Mouse (Mus musculus) small intestine, adult 2 months (tissue): Measurements from ENCODE around the gene Tmed10. TPM values are rescaled to one million over a fixed set of nuclear protein-coding genes. Genes with fewer than 3 reads are reported as not detected.
A peak's percentile ranks its signal among the peaks of the same experiment; 100 is the strongest.

ENCODE experiments used
- H3K27ac ChIP-seq: fragments of 200-500 bp; 2 replicates; pipeline ENCODE4 v1.5.1; 2012; ENCODE audit warnings: low read depth, low read length, control low read depth, inconsistent platforms; ENCODE audit not compliant: insufficient read depth
- H3K27me3 ChIP-seq: fragments of 200-500 bp; 2 replicates; pipeline ENCODE4 v1.6.1; 2012; ENCODE audit warnings: mild to moderate bottlenecking, moderate library complexity, low read length, inconsistent platforms; ENCODE audit not compliant: control insufficient read depth, insufficient read depth
- H3K36me3 ChIP-seq: fragments of 200-500 bp; 2 replicates; pipeline ENCODE4 v1.6.1; 2012; ENCODE audit warnings: mild to moderate bottlenecking, low read length, control low read depth, inconsistent platforms; ENCODE audit not compliant: control insufficient read depth, insufficient read depth
- H3K4me1 ChIP-seq: fragments of 200-500 bp; 2 replicates; pipeline ENCODE4 v1.6.1; 2012; ENCODE audit warnings: low read length, inconsistent platforms, mixed read lengths; ENCODE audit not compliant: control insufficient read depth, insufficient read depth, insufficient read length
- H3K4me3 ChIP-seq: fragments of 200-500 bp; 2 replicates; pipeline ENCODE4 v1.5.1; 2012; ENCODE audit warnings: low read depth, mild to moderate bottlenecking, control low read depth, inconsistent platforms, low read length, moderate library complexity
- CTCF ChIP-seq: fragments of 200-500 bp; IDR thresholded peaks from 2 replicates; pipeline ENCODE4 v1.5.1; 2012; ENCODE audit warnings: low read depth, mild to moderate bottlenecking, control low read depth, inconsistent platforms, low read length, moderate library complexity, mixed read lengths; ENCODE audit not compliant: insufficient replicate concordance, insufficient read length; ENCODE audit errors: extremely low read depth
- POLR2A ChIP-seq: fragments of 200-500 bp; IDR thresholded peaks from 2 replicates; pipeline ENCODE4 v1.6.1; 2012; ENCODE audit warnings: low read depth, mild to moderate bottlenecking, control low read depth, inconsistent platforms, low read length, moderate library complexity
- WGBS: fragments of 180-500 bp; shearing (Covaris S2); methylation state at CpG from one replicate; pipeline ENCODE4 v1.1.7; 2018; 5-methylcytosine and 5-hydroxymethylcytosine counted together
- polyA plus RNA-seq: library from polyadenylated mRNA; depleted of rRNA; stranded (reverse); fragments of >200 nt; gene quantifications from 2 replicates; pipeline ENCODE4 v1.2.3, GENCODE M21; 2012

The Tmed10 gene
- polyA plus RNA-seq, 1 experiment: 226 TPM

DNA sequence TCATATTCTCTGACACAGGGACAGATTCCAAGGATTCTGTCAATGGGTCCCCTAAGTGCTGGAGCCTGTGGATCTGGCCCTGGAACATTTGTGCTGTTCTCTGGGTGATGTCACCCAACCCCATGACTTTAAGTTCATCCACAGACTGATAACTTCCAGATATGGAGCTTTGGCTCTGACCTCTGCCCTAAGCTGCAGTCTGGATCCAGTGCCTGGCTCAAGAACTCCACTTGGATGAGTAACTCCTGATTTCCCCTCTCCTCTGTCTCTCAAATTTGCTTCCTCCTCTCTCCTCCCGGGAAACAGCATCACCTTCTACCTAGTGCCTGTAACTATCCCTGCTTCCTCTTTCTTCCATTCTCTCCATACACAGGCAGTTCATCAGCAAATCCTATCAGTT, 5.7 kb upstream of the Tmed10 start:
- no peaks in the 10 kb centered on the region for H3K27me3 ChIP-seq
- H3K27ac ChIP-seq: peak overlapping the region; percentile 58
- TF ChIP-seq POLR2A (no peak), CTCF (no peak)
- 33% methylated on average over 1 of the region's 1 CpGs for WGBS
- H3K4me3 ChIP-seq: no peak overlapping the region
- peaks cover 13% of the 10 kb centered on the region; the same call in 1 of the 2 replicates for H3K4me1 ChIP-seq
- H3K36me3 ChIP-seq: no peaks in the 10 kb centered on the region

DNA sequence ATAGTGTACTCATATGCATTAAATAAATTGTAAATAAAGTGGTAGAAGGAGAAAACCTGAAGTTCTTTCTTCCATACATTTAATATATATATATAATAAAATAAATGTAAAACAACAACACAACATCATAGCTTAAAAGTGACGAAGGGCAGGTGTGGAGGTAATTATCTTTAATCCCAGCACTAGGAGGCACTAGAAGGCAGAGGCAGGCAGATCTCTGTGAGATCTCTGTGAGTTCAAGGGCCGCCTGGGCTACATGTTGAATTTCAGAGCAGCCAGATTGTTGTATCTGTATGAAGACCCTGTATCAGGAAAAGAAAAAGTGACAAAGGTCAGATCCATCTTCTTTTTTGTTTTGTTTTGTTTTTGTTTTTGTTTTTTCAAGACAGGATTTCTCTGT, 3.6 kb upstream of the Tmed10 start:
- Histone ChIP-seq H3K4me3 (no peak overlapping the region), H3K27ac (no peak overlapping the region), H3K4me1 (peaks cover 8% of the 10 kb centered on the region; the same call in 1 of the 2 replicates), H3K36me3 (no peaks in the 10 kb centered on the region), H3K27me3 (no peaks in the 10 kb centered on the region)
- no peak for TF ChIP-seq POLR2A
- peak; percentile 31; the same call in 1 of the 2 replicates for TF ChIP-seq CTCF
- 89% methylated on average over 2 of the region's 2 CpGs for WGBS

DNA sequence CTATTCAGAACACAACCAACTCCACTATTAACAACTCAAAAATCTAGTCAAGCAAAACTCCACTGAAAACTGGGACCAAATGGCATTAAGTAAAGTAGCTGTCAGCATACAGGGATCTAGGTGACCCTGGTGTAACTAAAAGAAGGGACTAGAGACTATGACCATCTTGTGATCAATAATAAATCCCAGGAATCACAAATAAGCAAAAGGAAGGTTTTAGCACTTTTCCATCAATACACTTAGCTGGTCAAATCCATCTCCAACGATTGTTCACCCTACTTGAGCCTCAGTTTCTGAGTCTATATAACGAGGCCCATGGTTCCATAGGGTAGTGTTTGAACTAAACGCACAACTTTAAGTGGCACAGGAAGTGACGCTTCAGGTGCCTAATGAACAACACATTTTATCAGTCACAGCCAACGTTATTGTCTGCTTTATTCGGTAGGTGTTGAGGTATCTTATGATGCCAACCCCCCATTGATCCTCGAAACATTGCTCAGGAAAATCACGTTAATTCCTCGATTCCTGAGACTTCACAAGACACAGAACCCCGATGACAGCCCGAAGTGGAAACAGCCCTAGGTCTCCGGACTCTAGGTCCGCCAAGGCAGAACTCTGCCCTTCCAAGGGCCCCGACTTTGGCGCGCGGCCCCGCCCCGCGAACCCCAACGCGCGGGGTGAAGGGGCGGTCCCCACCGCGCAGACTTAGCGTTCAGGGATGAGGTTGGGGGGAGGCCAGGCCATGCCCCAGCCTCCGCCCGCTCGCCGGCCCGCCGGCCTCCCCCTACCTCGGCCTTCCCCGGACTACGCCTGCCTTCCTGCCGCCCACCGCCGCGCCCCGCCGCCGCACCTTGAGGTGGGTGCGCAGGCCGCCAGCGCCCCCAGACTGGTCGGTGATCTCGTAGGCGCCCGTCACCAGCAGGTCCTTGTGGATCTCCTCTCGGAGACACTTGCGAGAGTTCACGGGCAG, 771 bp downstream of the Tmed10 start:
- H3K27ac ChIP-seq: peak overlapping the region; percentile 95

DNA sequence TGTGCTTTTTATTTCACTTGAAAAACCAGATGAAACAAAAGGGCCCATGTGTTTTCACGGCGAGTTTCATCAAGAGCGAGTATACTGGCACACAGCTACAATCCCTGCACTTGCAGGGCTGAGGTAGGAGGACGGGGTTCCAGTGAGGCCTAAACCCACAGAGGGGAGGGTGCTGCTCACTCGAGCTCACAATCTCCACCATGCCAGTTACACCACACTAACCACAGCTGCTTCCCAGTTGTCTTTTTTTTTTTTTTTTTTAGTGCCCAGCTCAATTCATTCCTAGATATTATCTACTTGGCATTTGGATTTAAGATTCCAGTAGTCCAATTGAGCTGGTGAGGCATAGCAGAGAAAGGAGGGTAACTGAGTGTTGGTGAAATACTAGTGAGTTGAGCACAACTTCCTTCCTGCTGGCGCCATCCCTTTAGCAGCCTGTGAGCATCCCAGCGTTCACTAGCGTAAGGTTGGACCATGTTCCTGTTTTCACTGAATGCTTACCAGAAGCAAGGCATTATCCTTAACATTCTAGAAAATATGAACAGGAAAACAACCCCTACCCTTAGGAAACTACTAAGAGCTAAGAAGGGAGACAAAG, 2.5 kb downstream of the Tmed10 start:
- H3K36me3 ChIP-seq: no peaks in the 10 kb centered on the region
- H3K4me3 ChIP-seq: no peak overlapping the region
- WGBS: 29% methylated on average over 8 of the region's 8 CpGs
- peaks cover 9% of the 10 kb centered on the region; the same call in 1 of the 2 replicates for H3K4me1 ChIP-seq
- TF ChIP-seq CTCF (no peak), POLR2A (no peak)
- H3K27me3 ChIP-seq: no peaks in the 10 kb centered on the region
- H3K27ac ChIP-seq: peak overlapping the region; percentile 20; the same call in 1 of the 2 replicates

More for the DNA sequence above, 771 bp downstream of the Tmed10 start:
- TF ChIP-seq POLR2A (no peak; the same call in none of the 2 replicates), CTCF (no peak)
- H3K27me3 ChIP-seq: no peaks in the 10 kb centered on the region
- peak overlapping the region; percentile 87 for H3K4me3 ChIP-seq
- peaks cover 13% of the 10 kb centered on the region; the same call in 1 of the 2 replicates for H3K4me1 ChIP-seq
- no peaks in the 10 kb centered on the region for H3K36me3 ChIP-seq
- WGBS: under 1% methylated on average over 53 of the region's 53 CpGs

DNA sequence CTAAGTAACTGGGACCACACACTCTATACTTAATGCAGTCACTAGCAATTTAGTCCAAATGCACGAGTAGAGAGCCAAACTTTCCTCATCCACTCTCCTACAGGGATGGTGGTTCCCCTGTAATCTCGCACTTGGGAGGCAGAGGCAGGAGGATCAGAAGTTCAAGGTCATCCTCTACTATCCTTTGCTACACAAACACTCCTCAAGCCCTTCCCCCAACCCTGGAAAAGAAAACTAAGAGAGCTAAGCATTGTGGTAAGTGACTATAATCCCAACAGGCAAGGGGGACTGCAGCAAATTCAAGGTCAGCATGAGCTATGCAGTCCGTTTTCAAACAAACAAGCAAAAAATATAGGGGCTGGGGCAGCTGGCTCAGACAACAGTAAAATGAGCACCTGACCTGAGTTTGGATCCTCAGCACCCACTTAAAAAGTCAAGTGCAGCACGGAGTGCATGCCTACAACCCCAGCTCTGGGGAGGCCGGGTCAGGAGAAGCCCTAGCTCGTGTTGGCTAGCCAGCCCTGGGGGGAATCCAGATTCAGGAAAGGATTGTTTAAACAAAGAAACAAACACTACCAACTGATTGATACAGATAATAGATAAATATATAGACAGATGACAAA, 6.1 kb downstream of the Tmed10 start:
- Histone ChIP-seq H3K36me3 (no peaks in the 10 kb centered on the region), H3K27ac (no peak overlapping the region), H3K27me3 (no peaks in the 10 kb centered on the region), H3K4me1 (peaks cover 13% of the 10 kb centered on the region), H3K4me3 (no peak overlapping the region)
- TF ChIP-seq POLR2A (no peak), CTCF (no peak)
- WGBS: 58% methylated on average over 6 of the region's 6 CpGs

DNA sequence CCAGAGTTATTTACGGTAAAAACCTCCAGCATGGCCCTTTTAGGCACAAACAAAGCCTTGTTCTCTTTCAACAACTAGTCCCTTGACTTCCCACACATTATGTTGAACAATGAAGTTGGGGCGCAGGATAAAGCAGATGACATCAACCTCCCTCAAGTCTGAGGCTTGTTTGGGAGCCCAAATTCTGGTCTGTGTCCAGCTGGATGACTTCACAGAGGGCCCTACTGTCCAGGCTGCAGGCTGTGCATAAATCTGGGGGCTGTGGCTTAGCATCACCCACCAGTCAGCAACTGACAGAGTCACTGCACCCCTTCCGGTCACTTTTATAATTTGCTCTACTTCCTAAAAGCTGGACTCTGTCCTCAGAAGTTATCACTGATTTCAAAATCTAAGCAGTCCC, 8.4 kb downstream of the Tmed10 start:
- peaks cover 11% of the 10 kb centered on the region for H3K4me1 ChIP-seq
- H3K4me3 ChIP-seq: no peak overlapping the region
- H3K36me3 ChIP-seq: no peaks in the 10 kb centered on the region
- no peaks in the 10 kb centered on the region for H3K27me3 ChIP-seq
- TF ChIP-seq CTCF (no peak), POLR2A (no peak)
- H3K27ac ChIP-seq: no peak overlapping the region
- WGBS: 70% methylated on average over 3 of the region's 3 CpGs

DNA sequence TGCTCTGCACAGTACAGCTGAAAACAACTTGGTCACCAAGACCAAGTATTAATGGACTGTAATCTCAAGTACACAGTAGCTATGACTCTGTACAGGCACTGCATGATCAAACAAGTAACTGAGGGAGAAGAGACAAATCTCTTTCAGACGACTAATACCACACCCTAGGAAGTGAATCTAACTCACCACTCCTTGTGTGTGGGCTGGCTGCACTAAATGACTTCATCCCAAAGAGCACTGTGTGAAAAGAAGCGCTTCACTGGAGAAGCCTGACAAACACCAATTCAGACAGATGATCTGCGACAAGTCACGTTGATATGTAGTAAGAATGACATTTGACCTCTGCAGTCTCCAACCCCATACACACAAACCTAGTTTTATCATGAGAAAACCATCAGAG, 12.1 kb downstream of the Tmed10 start:
- Histone ChIP-seq H3K36me3 (no peaks in the 10 kb centered on the region), H3K27me3 (no peaks in the 10 kb centered on the region), H3K4me1 (peaks cover 14% of the 10 kb centered on the region), H3K27ac (no peak overlapping the region), H3K4me3 (no peak overlapping the region)
- TF ChIP-seq POLR2A (no peak), CTCF (no peak)
- WGBS: 34% methylated on average over 4 of the region's 4 CpGs
